Mouse (Mus musculus): Measurements from ENCODE around the gene Mup4. TPM values are rescaled to one million over a fixed set of nuclear protein-coding genes. Genes with fewer than 3 reads are reported as not detected.

Gene Mup4
- polyA plus RNA-seq, 1 experiment from 2014 or later, result not detected

GRCm38 (mm10) chr4:59917966-59918365 lies 42.5 kb downstream of the Mup4 start:
- Histone ChIP-seq H3K4me1 (ENCODE audit: control insufficient read depth, insufficient read depth, low read length) (no peaks in the 10 kb centered on the region), H3K9ac (ENCODE audit: low read length) (no peak overlapping the region), H3K27me3 (replicated peaks; ENCODE audit: control insufficient read depth, insufficient read depth, low read length) (0 out of 2 replicates have a peak, but pooled peaks cover 3% of the 10 kb centered on the region), H3K27ac (ENCODE audit: low read depth, low read length) (no peak overlapping the region), H3K9me3 (replicated peaks; ENCODE audit: control insufficient read depth, low read length) (no peaks in the 10 kb centered on the region), H3K4me3 (ENCODE audit: low read depth, low read length) (no peak overlapping the region), H3K36me3 (ENCODE audit: control insufficient read depth, insufficient read depth, low read length) (no peaks in the 10 kb centered on the region), H3K4me2 (ENCODE audit: low read length) (no peak overlapping the region)
- ATAC-seq (no peak), DNase-seq (ENCODE audit: low spot score) (no peak)
- WGBS, result 94% methylated on average over 3 of the region's 3 CpGs

DNA sequence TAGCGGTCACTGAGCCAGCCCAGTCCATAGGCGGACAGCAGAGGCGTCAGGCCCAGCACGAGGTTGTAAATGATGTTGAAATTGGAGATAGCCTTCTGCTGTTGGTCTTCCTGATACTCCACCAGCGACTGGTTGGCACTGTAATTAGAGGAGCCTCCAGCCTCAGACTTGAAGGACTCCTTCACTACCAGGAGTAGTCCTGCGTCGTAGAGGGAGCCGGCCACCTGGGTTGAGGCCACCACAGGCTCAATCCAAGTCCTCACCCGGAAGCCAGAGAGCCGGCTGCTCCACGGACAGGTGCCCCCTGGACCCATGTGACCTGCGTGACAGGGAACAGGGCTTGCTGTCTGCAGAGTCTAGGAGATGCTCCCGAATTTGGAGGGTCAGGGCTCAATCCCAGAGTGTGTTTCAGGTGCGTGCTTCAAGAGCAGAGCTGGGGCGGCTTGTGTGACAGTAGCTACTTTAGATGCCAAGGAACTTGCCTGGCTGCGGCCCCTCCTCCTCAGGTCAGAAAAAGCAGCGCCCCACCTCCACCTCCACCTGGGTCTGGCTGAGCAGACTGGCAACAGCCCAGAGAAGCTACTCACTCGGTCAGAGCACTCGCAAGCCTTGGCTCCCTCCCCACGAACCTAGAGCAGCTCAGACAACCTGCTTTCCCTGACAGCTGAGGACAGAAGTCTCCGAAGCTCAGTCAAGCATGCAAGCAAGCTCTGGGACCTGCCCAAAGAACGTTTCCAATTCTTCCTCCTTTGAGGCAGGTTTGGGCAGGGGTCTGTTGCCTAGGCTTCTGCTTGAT lies 45.7 kb downstream of the Mup4 start, which contains the start of gene Slc46a2:
Slc46a2 (minus strand) TSS at position 449 of the 796 bp plus-strand sequence.
- Histone ChIP-seq H3K4me2 (ENCODE audit: low read length) (no peak within 1 kb of the TSS), H3K9me3 (replicated peaks; ENCODE audit: control insufficient read depth, low read length) (no peaks in the 10 kb centered on the region), H3K27me3 (replicated peaks; ENCODE audit: control insufficient read depth, insufficient read depth, low read length) (0 out of 2 replicates have a peak, but pooled peaks cover 3% of the 10 kb centered on the region), H3K4me3 (ENCODE audit: low read depth, low read length) (no peak within 1 kb of the TSS), H3K27ac (ENCODE audit: low read depth, low read length) (no peak within 1 kb of the TSS), H3K9ac (ENCODE audit: low read length) (no peak within 1 kb of the TSS), H3K4me1 (ENCODE audit: control insufficient read depth, insufficient read depth, low read length) (no peaks in the 10 kb centered on the region), H3K36me3 (ENCODE audit: control insufficient read depth, insufficient read depth, low read length) (no peaks in the 10 kb centered on the region)
- DNase-seq (ENCODE audit: low spot score) (no peak), ATAC-seq (no peak)
- 14% methylated on average over 22 of the region's 22 CpGs for WGBS

- H3K4me3 ChIP-seq (ENCODE audit: low read depth, low read length), result no peak overlapping the region
- no peak overlapping the region for H3K9ac ChIP-seq (ENCODE audit: low read length)
- no peaks in the 10 kb centered on the region for H3K36me3 ChIP-seq (ENCODE audit: control insufficient read depth, insufficient read depth, low read length)
- no peaks in the 10 kb centered on the region for H3K9me3 ChIP-seq (replicated peaks; ENCODE audit: control insufficient read depth, low read length)
- WGBS, result 93% methylated on average over 2 of the region's 2 CpGs
- H3K4me1 ChIP-seq (ENCODE audit: control insufficient read depth, insufficient read depth, low read length), result no peaks in the 10 kb centered on the region
- no peak for ATAC-seq
- no peaks in the 10 kb centered on the region for H3K27me3 ChIP-seq (replicated peaks; ENCODE audit: control insufficient read depth, insufficient read depth, low read length)
- no peak for DNase-seq (ENCODE audit: low spot score)
- no peak overlapping the region for H3K4me2 ChIP-seq (ENCODE audit: low read length)
- H3K27ac ChIP-seq (ENCODE audit: low read depth, low read length), result no peak overlapping the region
These were observed 51.7 kb downstream of the Mup4 start for GRCm38 (mm10) chr4:59908785-59909184.

- 56% methylated on average over 10 of the region's 10 CpGs for WGBS
- Histone ChIP-seq H3K36me3 (ENCODE audit: control insufficient read depth, insufficient read depth, low read length) (no peaks in the 10 kb centered on the region), H3K4me2 (ENCODE audit: low read length) (no peak overlapping the region), H3K9me3 (replicated peaks; ENCODE audit: control insufficient read depth, low read length) (no peaks in the 10 kb centered on the region), H3K4me1 (ENCODE audit: control insufficient read depth, insufficient read depth, low read length) (no peaks in the 10 kb centered on the region), H3K27me3 (replicated peaks; ENCODE audit: control insufficient read depth, insufficient read depth, low read length) (no peaks in the 10 kb centered on the region), H3K27ac (ENCODE audit: low read depth, low read length) (no peak overlapping the region), H3K4me3 (ENCODE audit: low read depth, low read length) (no peak overlapping the region), H3K9ac (ENCODE audit: low read length) (no peak overlapping the region)
- DNase-seq (ENCODE audit: low spot score) (no peak), ATAC-seq (no peak)
These were observed 52.8 kb downstream of the Mup4 start for GRCm38 (mm10) chr4:59907657-59908230.

DNA sequence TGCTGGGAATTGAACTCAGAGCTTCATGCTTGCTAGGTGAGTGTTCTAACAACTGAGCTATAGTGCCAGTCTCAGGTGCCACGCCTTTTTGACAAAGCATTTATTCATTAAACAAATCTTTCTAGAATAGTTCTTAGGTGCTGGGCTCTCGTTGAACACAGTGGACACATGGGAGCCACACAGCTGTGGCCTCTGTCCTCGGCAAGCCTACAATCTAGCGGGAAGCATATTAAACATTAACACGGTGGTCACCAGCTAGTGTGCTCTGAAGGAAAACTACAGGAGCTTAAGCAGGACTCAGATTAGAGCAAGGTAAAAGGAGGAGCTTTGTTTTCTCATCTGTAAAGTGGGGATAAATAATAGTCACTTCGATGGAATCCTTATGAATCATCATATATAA lies 53.4 kb downstream of the Mup4 start:
- no peaks in the 10 kb centered on the region for H3K36me3 ChIP-seq (ENCODE audit: control insufficient read depth, insufficient read depth, low read length)
- H3K4me3 ChIP-seq (ENCODE audit: low read depth, low read length), result no peak overlapping the region
- H3K4me1 ChIP-seq (ENCODE audit: control insufficient read depth, insufficient read depth, low read length), result no peaks in the 10 kb centered on the region
- H3K27ac ChIP-seq (ENCODE audit: low read depth, low read length), result no peak overlapping the region
- DNase-seq (ENCODE audit: low spot score) (no peak), ATAC-seq (no peak)
- no peak overlapping the region for H3K9ac ChIP-seq (ENCODE audit: low read length)
- no peaks in the 10 kb centered on the region for H3K9me3 ChIP-seq (replicated peaks; ENCODE audit: control insufficient read depth, low read length)
- 86% methylated on average over 6 of the region's 6 CpGs for WGBS
- no peaks in the 10 kb centered on the region for H3K27me3 ChIP-seq (replicated peaks; ENCODE audit: control insufficient read depth, insufficient read depth, low read length)
- no peak overlapping the region for H3K4me2 ChIP-seq (ENCODE audit: low read length)

Other genes starting within 250 kb of the Mup4 start
- 68.0 and 72.1 TPM in 2 replicates for gene Inip, start 159.1 kb downstream of the Mup4 start, polyA plus RNA-seq (2014; fragmentation: Nextera tagmentation; extraction: Ambion mirVana)
- 9.8 and 11.4 TPM in 2 replicates for gene Snx30, start 154.9 kb downstream of the Mup4 start, polyA plus RNA-seq (2014; fragmentation: Nextera tagmentation; extraction: Ambion mirVana)
- 0.08 TPM in 1 of 2 replicates, not detected in the other for gene Slc46a2, start 45.7 kb downstream of the Mup4 start, polyA plus RNA-seq (2014; fragmentation: Nextera tagmentation; extraction: Ambion mirVana)
- not detected in 2 replicates for gene Mup6, start 3.6 kb upstream of the Mup4 start, polyA plus RNA-seq (2014; fragmentation: Nextera tagmentation; extraction: Ambion mirVana)
- not detected in 2 replicates for gene Mup7, start 109.8 kb upstream of the Mup4 start, polyA plus RNA-seq (2014; fragmentation: Nextera tagmentation; extraction: Ambion mirVana)
- gene Mup2, start 193.6 kb upstream of the Mup4 start, polyA plus RNA-seq (2014; fragmentation: Nextera tagmentation; extraction: Ambion mirVana), result not detected in 2 replicates